Mouse (Mus musculus): Measurements from ENCODE around the gene Zfr. TPM values are rescaled to one million over a fixed set of nuclear protein-coding genes. Genes with fewer than 3 reads are reported as not detected.

Zfr gene
- total RNA-seq (2023), result 10 to 100 TPM; 70.5 to 77.9 TPM

GRCm38 (mm10) chr15:12117242-12118092 is at the start of gene Zfr:
Gene Zfr, plus strand, starts transcription at chr15:12117831.

GRCm38 (mm10) chr15:12204319-12205159 is 86.9 kb downstream of the Zfr start, which contains the start of gene Mtmr12:
Gene Mtmr12, plus strand, starts transcription at chr15:12205028.

Other genes with a start within 250 kb of the Zfr start
- not detected for gene Npr3, start 210.5 kb upstream of the Zfr start, total RNA-seq (2023)
- 100 to 1,000 TPM; 197 to 218 TPM for gene Sub1, start 120.8 kb upstream of the Zfr start, total RNA-seq (2023)
- gene Mtmr12, start 87.2 kb downstream of the Zfr start, total RNA-seq (2023), result 10 to 100 TPM; 31.5 to 33.7 TPM
- gene Golph3, start 203.6 kb downstream of the Zfr start, total RNA-seq (2023), result 10 to 100 TPM; 92.6 to 94.9 TPM
- gene 1810049J17Rik, start 204.1 kb downstream of the Zfr start, total RNA-seq (2023), result 1 to 10 TPM in 1 of 2 experiments, not detected in 1; 1.9 TPM

Data from neutrophil, adult 59 days (primary cell).